Mouse (Mus musculus): ENCODE data around the gene Gle1. TPM values are rescaled to one million over a fixed set of nuclear protein-coding genes. Genes with fewer than 3 reads are reported as not detected.

Gene Gle1
- 22.6 TPM for polyA plus RNA-seq (2014; fragmentation: Illumina TruSeq; extraction: RNeasy Lipid Tissue Mini Kit (QIAGEN cat#74804); ENCODE audit: low read depth, low replicate concordance)

GRCm38 (mm10) chr2:29934906-29935599 lies at the start of gene Gle1:
Gle1 (plus strand) TSS chr2:29935426.

GRCm38 (mm10) chr2:29889066-29889944 lies 45.9 kb upstream of the Gle1 start, which contains the start of gene Odf2:
Odf2 (plus strand) TSS chr2:29889221.

GRCm38 (mm10) chr2:29965250-29965843 lies 30.1 kb downstream of the Gle1 start, which contains the start of gene Sptan1:
Sptan1 (plus strand) TSS chr2:29965560.

Other genes with a start within 250 kb of the Gle1 start
- gene Gm13420, start 183.7 kb upstream of the Gle1 start, polyA plus RNA-seq (2014; fragmentation: Illumina TruSeq; extraction: RNeasy Lipid Tissue Mini Kit (QIAGEN cat#74804); ENCODE audit: low read depth, low replicate concordance): not detected
- 10.7 TPM for gene Gm13547, start 176.1 kb upstream of the Gle1 start, polyA plus RNA-seq (2014; fragmentation: Illumina TruSeq; extraction: RNeasy Lipid Tissue Mini Kit (QIAGEN cat#74804); ENCODE audit: low read depth, low replicate concordance)
- 18.5 TPM for gene Coq4, start 147.9 kb upstream of the Gle1 start, polyA plus RNA-seq (2014; fragmentation: Illumina TruSeq; extraction: RNeasy Lipid Tissue Mini Kit (QIAGEN cat#74804); ENCODE audit: low read depth, low replicate concordance)
- 5.0 TPM for gene Trub2, start 146.9 kb upstream of the Gle1 start, polyA plus RNA-seq (2014; fragmentation: Illumina TruSeq; extraction: RNeasy Lipid Tissue Mini Kit (QIAGEN cat#74804); ENCODE audit: low read depth, low replicate concordance)
- gene Slc27a4, start 132.8 kb upstream of the Gle1 start, polyA plus RNA-seq (2014; fragmentation: Illumina TruSeq; extraction: RNeasy Lipid Tissue Mini Kit (QIAGEN cat#74804); ENCODE audit: low read depth, low replicate concordance): 0.36 TPM
- 5.2 TPM for gene Urm1, start 115.4 kb upstream of the Gle1 start, polyA plus RNA-seq (2014; fragmentation: Illumina TruSeq; extraction: RNeasy Lipid Tissue Mini Kit (QIAGEN cat#74804); ENCODE audit: low read depth, low replicate concordance)
- gene Cercam, start 66.3 kb upstream of the Gle1 start, polyA plus RNA-seq (2014; fragmentation: Illumina TruSeq; extraction: RNeasy Lipid Tissue Mini Kit (QIAGEN cat#74804); ENCODE audit: low read depth, low replicate concordance): 1.3 TPM
- 961 TPM for gene Odf2, start 46.2 kb upstream of the Gle1 start, polyA plus RNA-seq (2014; fragmentation: Illumina TruSeq; extraction: RNeasy Lipid Tissue Mini Kit (QIAGEN cat#74804); ENCODE audit: low read depth, low replicate concordance)
- 52.6 TPM for gene Sptan1, start 30.1 kb downstream of the Gle1 start, polyA plus RNA-seq (2014; fragmentation: Illumina TruSeq; extraction: RNeasy Lipid Tissue Mini Kit (QIAGEN cat#74804); ENCODE audit: low read depth, low replicate concordance)
- gene Wdr34, start 113.5 kb downstream of the Gle1 start, polyA plus RNA-seq (2014; fragmentation: Illumina TruSeq; extraction: RNeasy Lipid Tissue Mini Kit (QIAGEN cat#74804); ENCODE audit: low read depth, low replicate concordance): 3.7 TPM
- gene Set, start 122.0 kb downstream of the Gle1 start, polyA plus RNA-seq (2014; fragmentation: Illumina TruSeq; extraction: RNeasy Lipid Tissue Mini Kit (QIAGEN cat#74804); ENCODE audit: low read depth, low replicate concordance): 223 TPM
- 0.27 TPM for gene Pkn3, start 142.3 kb downstream of the Gle1 start, polyA plus RNA-seq (2014; fragmentation: Illumina TruSeq; extraction: RNeasy Lipid Tissue Mini Kit (QIAGEN cat#74804); ENCODE audit: low read depth, low replicate concordance)
- gene Zdhhc12, start 158.2 kb downstream of the Gle1 start, polyA plus RNA-seq (2014; fragmentation: Illumina TruSeq; extraction: RNeasy Lipid Tissue Mini Kit (QIAGEN cat#74804); ENCODE audit: low read depth, low replicate concordance): 6.2 TPM
- gene Zer1, start 189.2 kb downstream of the Gle1 start, polyA plus RNA-seq (2014; fragmentation: Illumina TruSeq; extraction: RNeasy Lipid Tissue Mini Kit (QIAGEN cat#74804); ENCODE audit: low read depth, low replicate concordance): 3.9 TPM
- 7.8 TPM for gene Tbc1d13, start 198.3 kb downstream of the Gle1 start, polyA plus RNA-seq (2014; fragmentation: Illumina TruSeq; extraction: RNeasy Lipid Tissue Mini Kit (QIAGEN cat#74804); ENCODE audit: low read depth, low replicate concordance)
- not detected for gene Endog, start 236.1 kb downstream of the Gle1 start, polyA plus RNA-seq (2014; fragmentation: Illumina TruSeq; extraction: RNeasy Lipid Tissue Mini Kit (QIAGEN cat#74804); ENCODE audit: low read depth, low replicate concordance)
- 9.2 TPM for gene Spout1, start 243.0 kb downstream of the Gle1 start, polyA plus RNA-seq (2014; fragmentation: Illumina TruSeq; extraction: RNeasy Lipid Tissue Mini Kit (QIAGEN cat#74804); ENCODE audit: low read depth, low replicate concordance)